Mouse (Mus musculus) cerebellum, adult 2 months (tissue): ENCODE results near the gene Fshr.

Experiments
- CTCF ChIP-seq: fragments of 200-500 bp; IDR thresholded peaks from 2 replicates; pipeline ENCODE4 v1.5.1; 2011; ENCODE audit warnings: low read depth, mild to moderate bottlenecking, control low read depth, low read length, moderate library complexity, borderline replicate concordance; ENCODE audit not compliant: insufficient read depth
- POLR2A ChIP-seq: fragments of 200-500 bp; IDR thresholded peaks from 2 replicates; pipeline ENCODE4 v1.6.1; 2011; ENCODE audit warnings: low read length, control low read depth, borderline replicate concordance; ENCODE audit not compliant: insufficient read depth

DNA sequence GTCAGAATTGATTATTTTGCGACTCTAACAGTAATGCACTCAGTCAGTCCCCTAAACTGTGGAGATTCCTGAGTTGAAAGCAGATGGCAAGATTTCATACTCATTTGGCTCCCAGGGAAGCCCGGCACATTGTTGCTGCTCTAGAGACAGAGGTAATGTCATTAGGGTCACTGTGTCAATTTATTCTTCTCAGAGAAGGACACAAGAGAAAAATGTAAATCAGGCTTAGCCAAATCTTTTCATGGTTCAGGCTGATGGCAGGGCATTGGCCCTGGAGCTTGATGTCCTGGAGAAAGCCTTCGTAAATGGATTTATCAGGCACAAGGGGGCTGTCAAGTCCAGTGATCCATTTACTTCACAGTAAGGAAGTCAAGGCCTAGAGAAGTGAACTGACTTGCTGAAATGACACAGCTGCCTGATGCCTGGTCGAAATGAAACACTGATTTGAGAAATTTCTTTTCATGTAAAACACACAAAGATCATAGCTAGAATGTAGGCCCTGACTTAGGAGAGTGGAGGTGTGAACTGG is 262.3 kb downstream of the Fshr start:
- no peak for TF ChIP-seq CTCF
- TF ChIP-seq POLR2A = no peak
